Mouse (Mus musculus) kidney, adult 2 months (tissue): ENCODE results near the gene BC048562. TPM values are rescaled to one million over a fixed set of nuclear protein-coding genes. Genes with fewer than 3 reads are reported as not detected.

Experiments
- DNase-seq: peaks from one replicate; pipeline ENCODE4 v3.0.0; 2021
- H3K27ac ChIP-seq: fragments of 200-500 bp; 2 replicates; pipeline ENCODE4 v1.5.1; 2012; ENCODE audit warnings: low read depth, low read length, control low read depth, inconsistent platforms; ENCODE audit not compliant: insufficient read depth
- H3K27me3 ChIP-seq: fragments of 200-500 bp; replicated peaks from 2 replicates; pipeline ENCODE4 v1.6.1; 2012; ENCODE audit warnings: mild to moderate bottlenecking, moderate library complexity, low read length, inconsistent platforms; ENCODE audit not compliant: control insufficient read depth, insufficient read depth
- H3K36me3 ChIP-seq: fragments of 200-500 bp; 2 replicates; pipeline ENCODE4 v1.6.1; 2012; ENCODE audit warnings: mild to moderate bottlenecking, moderate library complexity, low read length, inconsistent platforms; ENCODE audit not compliant: control insufficient read depth, insufficient read depth
- H3K4me1 ChIP-seq: fragments of 200-500 bp; 2 replicates; pipeline ENCODE4 v1.6.1; 2011; ENCODE audit warnings: low read length; ENCODE audit not compliant: control insufficient read depth, insufficient read depth
- H3K4me3 ChIP-seq: fragments of 200-500 bp; 2 replicates; pipeline ENCODE4 v1.5.1; 2011; ENCODE audit warnings: mild to moderate bottlenecking, low read depth, low read length, control low read depth; ENCODE audit not compliant: insufficient read depth
- CTCF ChIP-seq: fragments of 200-500 bp; conservative IDR thresholded peaks from 2 replicates; pipeline ENCODE4 v1.5.1; 2011; ENCODE audit warnings: low read depth, mild to moderate bottlenecking, control low read depth, low read length, moderate library complexity, mixed read lengths; ENCODE audit not compliant: insufficient read depth, insufficient read length
- POLR2A ChIP-seq: fragments of 200-500 bp; IDR thresholded peaks from one replicate; pipeline ENCODE4 v1.6.1; 2011; ENCODE audit warnings: low read depth, low read length, control low read depth
- WGBS: fragments of 180-500 bp; shearing (Covaris S2); methylation state at CpG from one replicate; pipeline ENCODE4 v1.1.7; 2018; 5-methylcytosine and 5-hydroxymethylcytosine counted together
- polyA plus RNA-seq: library from polyadenylated mRNA; depleted of rRNA; stranded (reverse); fragments of >200 nt; gene quantifications from 2 replicates; pipeline ENCODE4 v1.2.3, GENCODE M21; 2012; rRNA removed

BC048562 gene
- polyA plus RNA-seq, 1 experiment: not detected

DNA sequence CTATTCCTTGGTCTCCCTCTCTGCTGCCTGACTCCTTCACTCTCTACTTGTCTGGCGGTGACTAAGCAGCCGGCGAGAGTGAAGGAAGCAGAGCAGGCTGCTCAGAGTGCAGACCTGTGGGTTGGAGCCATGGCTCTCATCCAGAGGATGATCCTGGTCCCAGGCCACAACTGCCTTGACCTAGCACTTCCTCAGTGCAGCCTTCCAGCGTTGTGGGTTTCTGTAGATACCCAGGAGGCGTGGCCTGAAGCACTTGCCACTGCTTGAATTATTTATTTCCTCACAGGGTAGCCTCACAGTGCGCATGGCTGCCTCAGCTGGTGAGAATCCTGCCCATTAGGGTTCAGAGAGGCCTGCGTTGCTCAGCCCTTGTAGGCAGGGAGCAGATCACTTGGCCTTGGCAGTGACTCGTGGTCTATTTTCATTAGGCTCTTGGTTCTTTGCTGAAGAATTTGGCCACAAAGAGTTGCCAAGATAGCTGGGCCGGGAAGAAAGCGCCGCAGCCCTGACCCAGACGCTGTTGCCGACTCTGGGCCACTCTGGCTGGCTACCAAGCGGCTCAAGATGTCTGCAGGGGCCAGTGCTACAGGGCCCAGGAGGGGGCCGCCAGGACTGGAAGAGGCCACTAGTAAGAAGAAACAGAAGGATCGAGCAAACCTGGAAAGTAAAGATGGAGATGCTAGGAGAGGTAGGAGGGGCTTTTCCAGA lies 55.9 kb downstream of the BC048562 start:
- peak overlapping the region; percentile 4 for H3K4me3 ChIP-seq
- 52% methylated on average over 16 of the region's 16 CpGs for WGBS
- H3K27me3 ChIP-seq: no peaks in the 10 kb centered on the region
- no peak for TF ChIP-seq POLR2A
- peak; percentile 54 for DNase-seq
- peaks cover 6% of the 10 kb centered on the region for H3K36me3 ChIP-seq
- H3K27ac ChIP-seq: no peak overlapping the region
- H3K4me1 ChIP-seq: peaks cover 6% of the 10 kb centered on the region

DNA sequence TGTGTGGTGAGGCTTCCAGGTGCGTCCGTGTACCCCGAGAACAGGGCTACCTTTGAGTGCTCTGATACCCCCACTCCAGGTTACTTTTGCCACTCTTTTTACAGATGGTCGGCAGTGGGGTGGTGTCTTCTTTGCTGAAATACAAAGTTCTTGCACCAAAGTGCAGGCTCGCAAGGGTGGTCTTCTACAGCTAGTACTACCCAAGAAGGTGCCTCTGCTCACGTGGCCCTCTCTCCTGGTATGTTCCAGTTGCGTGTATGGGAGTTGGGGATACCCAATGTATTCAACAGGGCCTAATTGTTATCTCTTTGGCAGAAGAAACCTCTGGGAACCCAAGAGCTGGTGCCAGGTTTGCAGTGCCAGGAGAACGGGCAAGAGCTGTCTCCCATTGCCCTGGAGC lies 57.0 kb downstream of the BC048562 start:
- TF ChIP-seq POLR2A (no peak), CTCF (no peak)
- peaks cover 6% of the 10 kb centered on the region for H3K4me1 ChIP-seq

DNA sequence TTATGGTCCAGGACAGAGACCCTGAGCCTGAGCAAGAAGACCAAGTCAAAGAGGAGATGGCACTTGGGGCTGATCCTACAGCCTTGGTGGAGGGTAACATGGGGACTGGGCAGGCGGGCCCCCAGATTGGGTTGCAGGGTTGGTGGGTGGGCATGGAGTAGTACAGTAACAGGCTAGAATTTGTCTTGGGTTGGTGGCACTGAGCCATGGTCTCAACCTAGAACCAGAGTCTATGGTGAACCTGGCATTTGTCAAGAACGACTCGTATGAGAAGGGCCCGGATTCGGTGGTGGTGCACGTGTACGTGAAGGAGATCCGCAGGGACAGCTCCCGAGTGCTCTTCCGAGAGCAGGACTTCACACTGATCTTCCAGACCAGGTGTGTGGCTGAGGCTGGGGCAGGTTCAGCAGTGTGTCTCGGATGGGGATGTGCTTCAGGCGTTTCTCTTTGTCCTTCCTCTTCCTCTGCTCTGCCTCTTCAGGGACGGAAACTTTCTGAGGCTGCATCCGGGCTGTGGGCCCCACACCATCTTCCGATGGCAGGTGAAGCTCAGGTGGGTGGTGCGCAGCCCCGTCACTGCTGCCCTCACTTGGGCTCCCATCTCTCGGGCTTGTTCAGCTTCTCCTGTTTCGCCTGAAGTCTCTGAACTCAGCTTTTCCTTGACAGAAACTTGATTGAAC lies 58.0 kb downstream of the BC048562 start:
- DNase-seq: no peak
- TF ChIP-seq CTCF (no peak), POLR2A (no peak)
- peaks cover 7% of the 10 kb centered on the region for H3K36me3 ChIP-seq
- H3K27me3 ChIP-seq: no peaks in the 10 kb centered on the region
- no peak overlapping the region for H3K27ac ChIP-seq
- peaks cover 6% of the 10 kb centered on the region for H3K4me1 ChIP-seq
- WGBS: 93% methylated on average over 19 of the region's 19 CpGs
- no peak overlapping the region for H3K4me3 ChIP-seq

More for the DNA sequence above, 57.0 kb downstream of the BC048562 start:
- peaks cover 7% of the 10 kb centered on the region for H3K36me3 ChIP-seq
- WGBS: 95% methylated on average over 8 of the region's 8 CpGs
- no peak for DNase-seq
- no peak overlapping the region for H3K27ac ChIP-seq
- no peaks in the 10 kb centered on the region for H3K27me3 ChIP-seq
- H3K4me3 ChIP-seq: no peak overlapping the region

DNA sequence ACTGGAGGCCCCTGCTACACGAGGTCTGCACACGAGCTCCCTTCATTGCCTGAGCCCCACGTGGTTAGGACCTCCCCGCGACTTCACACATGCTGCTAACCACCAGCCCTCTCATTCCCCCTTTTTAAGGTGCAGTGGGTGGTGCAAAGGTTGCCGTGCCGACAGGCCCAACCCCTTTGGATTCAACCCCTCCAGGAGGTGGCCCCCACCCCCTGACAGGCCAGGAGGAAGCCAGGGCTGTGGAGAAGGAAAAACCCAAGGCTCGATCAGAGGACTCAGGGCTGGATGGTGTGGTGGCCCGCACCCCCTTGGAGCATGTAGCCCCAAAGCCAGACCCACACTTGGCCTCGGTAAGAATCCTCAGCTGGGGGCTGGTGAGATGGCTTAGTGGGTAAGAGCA lies 58.6 kb downstream of the BC048562 start:
- DNase-seq: no peak
- no peak for TF ChIP-seq CTCF
- TF ChIP-seq POLR2A: no peak
- Histone ChIP-seq H3K4me3 (no peak overlapping the region), H3K4me1 (peaks cover 6% of the 10 kb centered on the region), H3K27me3 (no peaks in the 10 kb centered on the region), H3K36me3 (peaks cover 7% of the 10 kb centered on the region), H3K27ac (no peak overlapping the region)
- WGBS: 79% methylated on average over 10 of the region's 10 CpGs

Other genes with a start within 250 kb of the BC048562 start
- 0.15 and 0.17 TPM in 2 replicates for gene Bsn, start 246.1 kb upstream of the BC048562 start, polyA plus RNA-seq
- 66.8 and 67.2 TPM in 2 replicates for gene Dag1, start 172.5 kb upstream of the BC048562 start, polyA plus RNA-seq
- gene Nicn1, start 146.1 kb upstream of the BC048562 start, polyA plus RNA-seq: 38.9 and 39.3 TPM in 2 replicates
- 77.5 and 84.2 TPM in 2 replicates for gene Amt, start 139.6 kb upstream of the BC048562 start, polyA plus RNA-seq
- 125 and 179 TPM in 2 replicates for gene Rhoa, start 130.4 kb upstream of the BC048562 start, polyA plus RNA-seq
- gene Tcta, start 130.3 kb upstream of the BC048562 start, polyA plus RNA-seq: 53.0 and 55.3 TPM in 2 replicates
- gene Gpx1, start 97.6 kb upstream of the BC048562 start, polyA plus RNA-seq: 5,487 and 5,501 TPM in 2 replicates
- 68.6 and 74.1 TPM in 2 replicates for gene Usp4, start 88.6 kb upstream of the BC048562 start, polyA plus RNA-seq
- 0.22 and 0.50 TPM in 2 replicates for gene 1700102P08Rik, start 43.7 kb upstream of the BC048562 start, polyA plus RNA-seq
- gene Ccdc36, start 8.0 kb upstream of the BC048562 start, polyA plus RNA-seq: not detected in 2 replicates
- gene Ccdc71, start 24.0 kb downstream of the BC048562 start, polyA plus RNA-seq: 26.0 and 33.5 TPM in 2 replicates
- gene Klhdc8b, start 25.1 kb downstream of the BC048562 start, polyA plus RNA-seq: 35.0 and 35.8 TPM in 2 replicates
- 80.4 and 89.1 TPM in 2 replicates for gene Lamb2, start 43.3 kb downstream of the BC048562 start, polyA plus RNA-seq
- gene Usp19, start 54.1 kb downstream of the BC048562 start, polyA plus RNA-seq: 107 and 137 TPM in 2 replicates
- 175 and 188 TPM in 2 replicates for gene Qars, start 71.2 kb downstream of the BC048562 start, polyA plus RNA-seq
- gene Qrich1, start 80.3 kb downstream of the BC048562 start, polyA plus RNA-seq: 76.3 and 85.5 TPM in 2 replicates
- gene Impdh2, start 123.8 kb downstream of the BC048562 start, polyA plus RNA-seq: 52.3 and 60.0 TPM in 2 replicates
- 64.7 and 74.3 TPM in 2 replicates for gene Ndufaf3, start 131.0 kb downstream of the BC048562 start, polyA plus RNA-seq
- gene Dalrd3, start 133.4 kb downstream of the BC048562 start, polyA plus RNA-seq: 220 and 295 TPM in 2 replicates
- gene Wdr6, start 142.3 kb downstream of the BC048562 start, polyA plus RNA-seq: 31.0 and 34.4 TPM in 2 replicates
- gene P4htm, start 161.2 kb downstream of the BC048562 start, polyA plus RNA-seq: 5.3 and 5.8 TPM in 2 replicates
- gene Arih2, start 212.9 kb downstream of the BC048562 start, polyA plus RNA-seq: 34.9 and 36.9 TPM in 2 replicates
- 34.7 and 42.2 TPM in 2 replicates for gene Slc25a20, start 225.6 kb downstream of the BC048562 start, polyA plus RNA-seq